Mouse (Mus musculus) heart, postnatal 4 days (tissue): ENCODE measurements around the gene Thrap3. TPM values are rescaled to one million over a fixed set of nuclear protein-coding genes. Genes with fewer than 3 reads are reported as not detected.
A peak's percentile ranks its signal among the peaks of the same experiment; 100 is the strongest.
"Not testable (repeated sequence)": the region's sequence is repeated elsewhere in the genome, so short reads cannot be mapped to it uniquely, and the experiment has no call there.

ENCODE experiments used
- DNase-seq: peaks from one replicate; pipeline ENCODE4 v3.0.0; 2021
- total RNA-seq, 2 experiments: library from RNA; stranded (reverse); gene quantifications; 2 replicates each; pipeline ENCODE4 v1.2.3; 2021

Thrap3 gene
- total RNA-seq: 100 to 1,000 TPM; 226 TPM

GRCm38 (mm10) chr4:126202303-126203181 is at the start of gene Thrap3:
Gene Thrap3, minus strand, starts transcription at chr4:126202760.
- DNase-seq: peak; percentile 99

GRCm38 (mm10) chr4:126251655-126252254 is 49.2 kb upstream of the Thrap3 start:
- DNase-seq: peak; percentile 69

DNA sequence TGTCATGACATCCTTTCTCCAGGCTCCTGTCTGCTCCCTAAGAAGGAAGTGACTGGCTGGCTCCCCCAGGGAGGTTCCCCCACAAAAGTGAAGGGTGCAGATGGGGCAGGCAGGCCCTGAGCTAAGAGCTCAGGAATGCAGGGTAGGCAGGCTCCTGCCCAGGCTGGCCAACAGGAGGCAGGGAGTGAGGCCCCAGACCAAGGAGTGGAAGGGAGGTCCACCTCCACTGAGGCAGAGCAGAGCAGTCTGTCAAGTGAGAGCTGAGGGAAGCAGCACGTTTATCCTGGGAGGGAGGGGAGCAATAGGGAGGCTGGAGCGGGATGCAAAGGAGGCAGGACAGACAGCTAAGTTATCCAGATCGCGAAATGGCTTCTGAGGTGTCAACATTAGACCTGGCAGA is 48.1 kb upstream of the Thrap3 start:
- no peak for DNase-seq

DNA sequence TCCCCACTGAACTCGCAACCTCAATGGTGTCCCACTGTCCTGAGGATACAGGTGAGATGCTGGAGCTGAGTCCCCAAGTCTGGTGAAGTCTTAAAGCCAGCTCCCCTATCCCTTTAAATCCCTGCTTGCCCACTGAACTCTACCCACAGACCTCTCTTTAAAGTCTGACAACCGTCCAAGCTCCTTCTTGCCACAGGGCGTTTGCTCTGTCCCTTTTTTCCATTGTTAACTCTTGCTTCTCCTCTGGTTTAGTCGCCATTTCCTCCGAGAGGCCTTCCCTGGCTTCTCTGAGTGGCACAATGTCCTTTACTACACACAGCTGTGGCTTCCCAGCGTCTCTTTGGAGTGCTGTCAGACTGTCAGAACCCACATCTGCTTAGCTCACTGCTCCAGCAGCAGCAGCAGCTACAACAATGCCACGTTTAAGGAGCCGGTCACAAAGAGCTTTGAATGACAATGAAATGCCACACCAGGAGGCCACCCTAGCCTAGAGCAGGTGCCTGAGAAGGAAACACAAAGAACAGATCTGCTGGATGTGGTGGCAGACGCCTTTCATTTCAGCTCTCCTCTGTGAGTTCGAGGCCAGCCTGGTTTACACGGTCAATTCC is 45.8 kb upstream of the Thrap3 start:
- DNase-seq: no peak

GRCm38 (mm10) chr4:126246202-126246889 is 43.8 kb upstream of the Thrap3 start:
- DNase-seq: no peak

- peak; percentile 53 for DNase-seq
Observed at GRCm38 (mm10) chr4:126242510-126242909, 40.0 kb upstream of the Thrap3 start.

GRCm38 (mm10) chr4:126241956-126242355 is 39.4 kb upstream of the Thrap3 start:
- no peak for DNase-seq

DNA sequence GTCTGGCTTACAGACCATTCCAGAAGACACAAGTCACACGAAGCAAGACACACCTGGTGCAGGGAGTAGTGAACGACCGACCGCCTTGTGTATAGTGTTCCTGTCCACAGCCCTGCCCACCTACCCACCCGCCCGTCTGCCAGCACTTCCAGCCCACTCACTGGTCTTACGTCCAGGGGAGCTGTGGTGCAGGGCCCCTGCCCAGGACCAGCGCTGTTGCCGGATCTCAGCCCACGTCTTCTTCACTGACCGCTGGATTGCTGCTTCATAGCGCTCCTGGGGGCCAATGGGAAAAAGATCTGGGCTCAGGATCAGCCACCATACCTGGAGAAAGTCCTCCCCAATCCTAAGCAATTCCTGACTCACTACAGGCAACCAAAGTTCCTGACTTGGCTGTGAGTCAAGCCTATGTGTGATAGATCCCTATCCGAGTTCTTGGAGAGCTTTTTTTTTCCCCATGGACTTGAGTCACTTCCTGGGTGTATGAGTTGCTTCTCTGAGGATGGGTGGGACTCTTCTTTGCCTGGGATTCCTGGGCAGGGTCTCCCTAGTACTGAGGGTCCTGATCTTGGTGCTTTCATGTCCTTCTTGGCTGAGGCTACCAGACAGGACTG is 37.4 kb upstream of the Thrap3 start:
- DNase-seq: no peak

- peak; percentile 71 for DNase-seq
Observed at GRCm38 (mm10) chr4:126237721-126238242, 35.2 kb upstream of the Thrap3 start.

GRCm38 (mm10) chr4:126236467-126237280 is 34.1 kb upstream of the Thrap3 start:
- no peak for DNase-seq

DNA sequence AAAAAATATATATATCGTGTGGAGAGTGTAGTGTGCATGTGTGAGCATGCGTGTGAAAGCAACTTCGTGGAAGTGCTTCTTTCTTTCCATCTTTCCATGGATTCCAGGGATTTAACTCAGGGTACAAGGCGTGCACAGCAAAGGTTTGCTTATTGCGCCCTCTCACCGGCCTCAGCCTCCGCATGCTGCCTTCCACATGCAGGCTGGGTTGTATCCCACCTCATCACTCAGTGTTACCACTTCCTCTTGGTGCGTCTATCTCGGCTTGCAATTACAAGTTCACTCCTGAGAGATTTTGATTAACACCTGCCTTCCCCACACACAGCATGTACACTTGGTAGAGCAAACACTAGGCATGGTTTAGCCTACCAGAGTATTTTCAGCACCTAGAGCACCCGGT is 32.6 kb upstream of the Thrap3 start:
- no peak for DNase-seq

- no peak for DNase-seq
Observed at GRCm38 (mm10) chr4:126234496-126235175, 32.1 kb upstream of the Thrap3 start.

DNA sequence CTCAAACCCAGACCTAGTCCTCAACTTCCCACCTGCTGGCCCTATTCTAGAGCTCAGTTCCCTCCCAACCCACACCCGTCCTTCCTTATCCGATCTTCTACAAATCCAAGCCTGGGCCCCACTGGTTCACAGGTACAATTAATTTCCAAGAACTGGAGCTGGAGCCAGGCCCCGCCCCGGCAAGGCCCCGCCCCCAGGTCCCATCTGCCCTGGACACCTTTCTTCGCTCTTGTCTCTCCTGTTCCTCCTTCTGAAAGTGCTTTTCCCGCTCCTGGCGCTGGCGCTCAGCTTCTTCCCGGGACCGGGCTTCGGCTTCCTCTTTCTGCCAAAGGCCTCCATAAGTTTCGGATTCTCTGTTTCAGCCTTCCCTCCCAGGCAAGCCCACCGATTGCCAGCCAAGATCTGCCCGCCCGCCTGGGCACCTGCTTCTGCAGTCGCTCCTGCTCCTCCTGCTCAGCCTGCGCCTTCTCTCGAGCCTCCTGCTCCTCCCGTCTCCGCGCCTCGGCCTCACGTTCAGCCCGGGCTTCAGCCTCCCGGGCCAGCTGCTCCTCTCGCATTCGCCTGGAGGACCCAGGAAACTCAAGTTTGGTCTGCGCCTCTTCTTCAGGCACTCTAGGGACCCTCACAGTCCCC is 31.2 kb upstream of the Thrap3 start:
- no peak for DNase-seq

DNA sequence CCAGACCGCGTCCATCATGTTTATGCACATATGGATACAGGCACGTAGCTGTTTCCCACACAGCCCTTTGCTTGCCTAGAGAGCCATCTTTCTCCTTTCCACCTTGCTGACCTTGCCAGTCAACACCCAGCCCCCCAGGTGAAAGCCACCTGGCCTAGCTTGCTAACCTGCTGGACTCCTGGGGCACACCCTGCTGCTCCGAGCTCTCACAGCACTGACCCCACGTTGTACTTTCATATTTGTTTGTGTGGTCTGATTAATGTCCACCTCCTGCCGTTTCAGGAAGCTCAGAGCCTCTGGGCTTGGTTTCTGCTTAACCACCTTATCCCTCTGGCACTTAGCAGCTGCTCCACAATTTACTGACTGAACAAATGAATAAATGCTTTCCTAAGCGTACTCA is 27.3 kb upstream of the Thrap3 start:
- no peak for DNase-seq

DNA sequence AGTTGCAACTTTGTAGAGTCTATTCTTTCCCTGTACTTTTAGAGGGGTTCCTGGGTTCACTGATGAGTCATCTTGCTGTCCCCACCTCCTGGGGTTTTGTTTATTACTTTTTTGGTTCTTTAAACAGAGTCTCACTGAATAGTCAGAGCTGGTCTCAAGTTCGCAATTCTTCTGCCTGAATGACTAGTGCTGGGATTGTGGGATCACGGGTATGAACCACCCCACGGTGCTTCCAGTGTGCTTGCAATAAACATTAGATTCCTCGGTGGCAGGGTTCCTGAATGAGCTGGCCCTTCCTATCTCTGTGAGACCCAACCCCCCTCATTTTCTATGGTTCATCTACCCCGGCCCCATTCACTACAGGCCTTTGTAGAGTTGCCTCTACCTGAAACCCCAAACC is 25.6 kb upstream of the Thrap3 start:
- no peak for DNase-seq

- DNase-seq: peak; percentile 96
Observed at GRCm38 (mm10) chr4:126227077-126227761, 24.7 kb upstream of the Thrap3 start.

- no peak for DNase-seq
Observed at GRCm38 (mm10) chr4:126226640-126227039, 24.1 kb upstream of the Thrap3 start.

GRCm38 (mm10) chr4:126222631-126223030 is 20.1 kb upstream of the Thrap3 start:
- DNase-seq: no peak

DNA sequence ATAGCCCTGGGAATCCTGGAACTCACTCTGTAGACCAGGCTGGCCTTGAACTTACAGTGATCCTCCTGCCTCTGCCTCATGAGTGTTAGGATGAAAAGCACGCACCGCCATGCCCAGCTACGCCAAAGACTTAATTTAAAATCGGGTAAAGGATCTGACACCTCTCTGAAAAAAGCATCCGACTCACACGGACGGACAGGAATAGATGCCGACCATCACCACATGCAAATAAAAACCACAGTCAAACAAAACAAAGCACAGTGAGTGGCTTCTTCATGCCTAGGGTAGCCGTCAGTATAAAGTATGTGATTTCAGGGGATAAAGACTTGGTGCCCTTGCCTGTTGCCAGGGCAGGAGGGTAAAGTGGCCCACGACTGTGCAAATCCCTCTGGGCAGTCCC is 17.5 kb upstream of the Thrap3 start:
- DNase-seq: no peak

GRCm38 (mm10) chr4:126219540-126219939 is 17.0 kb upstream of the Thrap3 start:
- not testable (repeated sequence) for DNase-seq
